Mouse (Mus musculus): ENCODE results near the gene Dchs2. TPM values are rescaled to one million over a fixed set of nuclear protein-coding genes. Genes with fewer than 3 reads are reported as not detected.

Dchs2 gene
- polyA plus RNA-seq, 1 experiment from 2014 or later: 0.92 TPM

GRCm38 (mm10) chr3:83270982-83271381, 143.2 kb downstream of the Dchs2 start:
- H3K4me3 ChIP-seq: no peak overlapping the region
- no peak overlapping the region for H3K4me2 ChIP-seq
- no peak for ATAC-seq (replicated peaks)
- no peaks in the 10 kb centered on the region for H3K36me3 ChIP-seq (replicated peaks)
- WGBS: 67% methylated on average over 9 of the region's 9 CpGs
- no peaks in the 10 kb centered on the region for H3K9me3 ChIP-seq
- H3K4me1 ChIP-seq: peaks cover 6% of the 10 kb centered on the region; the same call in 1 of the 2 replicates
- no peaks in the 10 kb centered on the region for H3K27me3 ChIP-seq (replicated peaks)
- no peak overlapping the region for H3K9ac ChIP-seq
- no peak overlapping the region for H3K27ac ChIP-seq

DNA sequence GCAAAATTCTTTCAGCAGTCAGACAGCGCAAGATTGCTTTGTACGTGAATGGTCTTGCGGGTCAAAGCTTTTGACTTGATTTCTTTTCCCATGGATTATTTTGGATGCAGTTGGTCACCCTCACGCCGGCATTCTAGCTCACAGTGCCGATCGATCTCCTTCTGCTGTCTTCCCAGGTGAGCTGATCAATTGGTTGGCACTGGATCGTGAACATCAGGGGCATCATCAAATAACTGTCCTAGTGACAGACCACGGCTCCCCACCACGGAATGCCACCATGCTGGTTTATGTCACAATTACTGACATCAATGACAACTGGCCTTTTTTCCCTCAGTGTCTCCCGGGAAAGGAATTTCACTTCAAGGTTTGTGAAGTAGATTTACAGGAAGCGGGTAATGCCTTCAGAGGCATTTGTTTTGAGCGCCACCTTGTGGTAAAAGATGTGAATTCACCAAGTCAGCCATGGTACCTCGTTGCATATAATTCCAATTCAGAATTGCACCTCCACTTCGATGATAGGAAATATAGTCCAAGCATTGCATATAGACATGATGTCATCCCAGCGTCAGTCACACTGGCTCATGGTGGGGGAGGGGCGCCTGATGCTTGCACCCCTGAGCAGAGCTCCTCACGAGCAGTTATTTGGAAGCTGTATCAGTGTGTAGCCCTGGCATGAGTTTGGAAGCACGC, 146.0 kb downstream of the Dchs2 start:
- H3K9ac ChIP-seq: peak overlapping the region; percentile 9; the same call in 1 of the 2 replicates
- H3K4me1 ChIP-seq: peaks cover 6% of the 10 kb centered on the region; the same call in 1 of the 2 replicates
- H3K4me3 ChIP-seq: peak overlapping the region; percentile 22
- no peaks in the 10 kb centered on the region for H3K27me3 ChIP-seq (replicated peaks)
- H3K9me3 ChIP-seq: no peaks in the 10 kb centered on the region
- WGBS: 35% methylated on average over 19 of the region's 19 CpGs
- peak; percentile 73 for ATAC-seq (replicated peaks)
- no peak overlapping the region for H3K27ac ChIP-seq
- H3K4me2 ChIP-seq: peak overlapping the region; percentile 48
- H3K36me3 ChIP-seq (replicated peaks): no peaks in the 10 kb centered on the region

GRCm38 (mm10) chr3:83275703-83276102, 148.0 kb downstream of the Dchs2 start:
- Histone ChIP-seq H3K4me2 (no peak overlapping the region), H3K9me3 (no peaks in the 10 kb centered on the region), H3K4me3 (no peak overlapping the region), H3K27ac (no peak overlapping the region), H3K36me3 (replicated peaks) (no peaks in the 10 kb centered on the region), H3K4me1 (peaks cover 6% of the 10 kb centered on the region; the same call in 1 of the 2 replicates), H3K27me3 (replicated peaks) (no peaks in the 10 kb centered on the region), H3K9ac (no peak overlapping the region)
- 77% methylated on average over 5 of the region's 5 CpGs for WGBS
- ATAC-seq (replicated peaks): no peak

DNA sequence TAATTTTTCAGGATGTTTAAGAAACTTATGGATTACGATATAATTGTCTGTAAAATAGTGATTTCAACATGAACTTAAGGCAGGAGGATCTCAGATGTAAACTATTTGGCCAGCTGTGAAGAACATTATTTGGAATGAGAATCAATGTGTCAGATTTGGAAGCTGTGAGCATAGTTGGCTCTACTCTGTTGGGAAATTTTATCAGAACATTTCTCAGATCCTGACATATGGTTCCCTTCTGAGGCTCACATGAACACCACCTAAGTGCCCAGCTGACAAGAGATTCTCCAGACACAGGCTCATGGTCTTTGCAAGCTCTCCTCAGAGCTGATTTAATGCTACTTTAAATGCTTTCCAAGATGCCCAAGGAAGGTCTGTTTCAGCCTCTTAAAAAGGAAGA, 156.1 kb downstream of the Dchs2 start:
- WGBS: 70% methylated on average over 1 of the region's 1 CpGs

DNA sequence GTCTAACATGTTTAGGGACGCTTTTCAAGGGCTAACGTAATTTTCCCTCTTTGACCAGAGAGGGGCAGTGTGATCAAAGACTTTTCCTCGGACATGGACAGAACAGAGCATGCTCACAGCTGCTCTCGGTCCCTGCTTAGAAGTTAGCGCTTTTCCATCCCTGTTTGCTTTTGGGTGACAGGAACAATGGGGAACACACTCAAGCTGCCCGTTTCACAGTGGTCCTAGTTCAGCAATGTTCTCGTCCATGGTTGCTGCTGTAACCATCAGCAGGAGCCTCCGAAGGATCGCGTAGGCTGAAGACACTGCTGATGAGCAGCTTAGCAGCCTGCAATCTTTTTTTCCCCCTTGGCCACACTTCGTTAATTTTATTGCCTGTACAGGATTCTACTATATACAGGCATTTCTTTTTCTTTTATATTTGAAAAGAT, 159.2 kb downstream of the Dchs2 start:
- H3K4me3 ChIP-seq: peak overlapping the region; percentile 46
- ATAC-seq (replicated peaks): peak; percentile 96
- H3K4me1 ChIP-seq: no peaks in the 10 kb centered on the region
- H3K27me3 ChIP-seq (replicated peaks): no peaks in the 10 kb centered on the region
- WGBS: 2% methylated on average over 11 of the region's 11 CpGs
- no peaks in the 10 kb centered on the region for H3K9me3 ChIP-seq
- no peaks in the 10 kb centered on the region for H3K36me3 ChIP-seq (replicated peaks)
- peak overlapping the region; percentile 42 for H3K9ac ChIP-seq
- peak overlapping the region; percentile 55 for H3K4me2 ChIP-seq
- no peak overlapping the region for H3K27ac ChIP-seq

More for the DNA sequence above, 156.1 kb downstream of the Dchs2 start:
- no peak overlapping the region for H3K4me3 ChIP-seq
- no peaks in the 10 kb centered on the region for H3K36me3 ChIP-seq (replicated peaks)
- H3K9ac ChIP-seq: no peak overlapping the region
- no peaks in the 10 kb centered on the region for H3K9me3 ChIP-seq
- H3K27me3 ChIP-seq (replicated peaks): no peaks in the 10 kb centered on the region
- no peaks in the 10 kb centered on the region for H3K4me1 ChIP-seq
- ATAC-seq (replicated peaks): no peak
- H3K4me2 ChIP-seq: no peak overlapping the region
- no peak overlapping the region for H3K27ac ChIP-seq

DNA sequence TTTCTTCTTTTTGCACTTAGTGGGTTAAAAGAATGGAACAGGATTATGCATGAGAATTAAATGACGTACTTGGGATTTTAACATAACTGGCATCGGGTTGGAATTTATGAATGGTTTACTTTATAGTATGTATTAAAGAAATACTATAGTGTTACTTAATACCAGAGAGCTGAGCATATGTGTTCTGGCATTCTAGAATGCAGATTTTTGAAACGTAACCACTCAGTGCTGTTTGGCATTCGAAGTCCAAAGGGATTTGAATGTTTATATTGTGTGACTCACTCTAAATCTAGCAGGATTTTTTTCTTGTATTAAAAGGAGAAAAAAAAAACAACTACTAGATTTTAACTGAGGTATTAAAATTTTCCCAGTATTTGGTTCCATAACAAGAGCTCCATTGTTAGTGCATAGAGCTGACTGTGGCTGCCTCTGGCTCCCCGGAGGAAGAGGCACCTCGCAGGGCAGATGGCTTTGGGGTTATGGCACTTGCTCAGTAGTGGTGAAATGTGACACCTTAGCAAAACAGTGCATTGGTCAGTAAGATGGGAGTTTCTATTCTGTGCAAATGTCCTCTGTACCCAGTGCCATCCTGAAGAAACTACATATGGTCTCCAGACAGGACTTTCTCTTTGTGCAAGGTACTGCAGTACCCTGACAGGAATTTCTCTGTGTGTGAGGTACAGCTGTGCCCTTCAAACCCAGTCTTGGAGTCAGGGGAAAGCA, 160.5 kb downstream of the Dchs2 start:
- 57% methylated on average over 6 of the region's 6 CpGs for WGBS
- H3K36me3 ChIP-seq (replicated peaks): no peaks in the 10 kb centered on the region

GRCm38 (mm10) chr3:83290482-83290881, 162.7 kb downstream of the Dchs2 start:
- no peak overlapping the region for H3K9ac ChIP-seq
- H3K27me3 ChIP-seq (replicated peaks): no peaks in the 10 kb centered on the region
- H3K36me3 ChIP-seq (replicated peaks): no peaks in the 10 kb centered on the region
- ATAC-seq (replicated peaks): no peak
- H3K4me1 ChIP-seq: no peaks in the 10 kb centered on the region
- no peak overlapping the region for H3K27ac ChIP-seq
- no peak overlapping the region for H3K4me2 ChIP-seq
- H3K4me3 ChIP-seq: no peak overlapping the region
- H3K9me3 ChIP-seq: no peaks in the 10 kb centered on the region

More for the DNA sequence above, 160.5 kb downstream of the Dchs2 start:
- Histone ChIP-seq H3K27ac (no peak overlapping the region), H3K4me2 (no peak overlapping the region), H3K4me3 (no peak overlapping the region), H3K4me1 (no peaks in the 10 kb centered on the region), H3K9me3 (no peaks in the 10 kb centered on the region), H3K27me3 (replicated peaks) (no peaks in the 10 kb centered on the region), H3K9ac (no peak overlapping the region)
- no peak for ATAC-seq (replicated peaks)

- H3K4me2 ChIP-seq: no peak overlapping the region
- no peak overlapping the region for H3K4me3 ChIP-seq
- 91% methylated on average over 1 of the region's 1 CpGs for WGBS
- no peaks in the 10 kb centered on the region for H3K4me1 ChIP-seq
- no peaks in the 10 kb centered on the region for H3K36me3 ChIP-seq (replicated peaks)
- no peak overlapping the region for H3K9ac ChIP-seq
- ATAC-seq (replicated peaks): no peak
- H3K27me3 ChIP-seq (replicated peaks): no peaks in the 10 kb centered on the region
- H3K27ac ChIP-seq: no peak overlapping the region
- H3K9me3 ChIP-seq: no peaks in the 10 kb centered on the region
These were observed 163.2 kb downstream of the Dchs2 start for GRCm38 (mm10) chr3:83290953-83291352.

- Histone ChIP-seq H3K4me1 (no peaks in the 10 kb centered on the region), H3K27me3 (replicated peaks) (no peaks in the 10 kb centered on the region), H3K36me3 (replicated peaks) (no peaks in the 10 kb centered on the region), H3K9ac (no peak overlapping the region), H3K4me2 (no peak overlapping the region), H3K27ac (no peak overlapping the region), H3K4me3 (no peak overlapping the region), H3K9me3 (no peaks in the 10 kb centered on the region)
- 67% methylated on average over 5 of the region's 5 CpGs for WGBS
- ATAC-seq (replicated peaks): no peak
These were observed 172.1 kb downstream of the Dchs2 start for GRCm38 (mm10) chr3:83299783-83300382.

DNA sequence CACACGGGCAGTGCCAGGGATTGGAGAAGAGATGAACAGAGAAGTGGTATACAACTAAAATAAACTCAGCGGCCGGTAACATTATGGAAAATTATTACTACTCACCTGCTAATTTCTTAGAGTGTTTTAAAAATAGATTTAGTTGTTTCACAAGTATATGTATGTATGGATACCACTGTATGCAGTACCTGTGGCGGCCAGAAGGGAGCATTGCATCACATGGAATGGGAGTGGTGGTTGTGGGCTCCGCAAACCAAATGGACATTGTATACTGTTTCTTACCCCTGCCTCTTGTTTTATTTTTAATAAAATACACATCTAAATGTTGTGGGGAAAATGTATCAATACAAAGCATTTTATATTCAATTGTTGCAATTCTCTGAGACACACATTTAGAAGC, 176.1 kb downstream of the Dchs2 start:
- Histone ChIP-seq H3K4me3 (no peak overlapping the region), H3K4me1 (peaks cover 3% of the 10 kb centered on the region; the same call in 1 of the 2 replicates), H3K27me3 (replicated peaks) (no peaks in the 10 kb centered on the region), H3K4me2 (no peak overlapping the region), H3K36me3 (replicated peaks) (no peaks in the 10 kb centered on the region), H3K27ac (no peak overlapping the region), H3K9ac (no peak overlapping the region), H3K9me3 (no peaks in the 10 kb centered on the region)
- whole genome bisulfite sequencing: 76% methylated on average over 5 of the region's 5 CpGs
- ATAC-seq (replicated peaks): no peak

GRCm38 (mm10) chr3:83345928-83346327, 218.2 kb downstream of the Dchs2 start:
- 84% methylated on average over 3 of the region's 3 CpGs for WGBS
- no peaks in the 10 kb centered on the region for H3K4me1 ChIP-seq
- no peaks in the 10 kb centered on the region for H3K9me3 ChIP-seq
- no peak overlapping the region for H3K4me3 ChIP-seq
- H3K9ac ChIP-seq: no peak overlapping the region
- H3K27ac ChIP-seq: no peak overlapping the region
- H3K27me3 ChIP-seq (replicated peaks): no peaks in the 10 kb centered on the region
- ATAC-seq (replicated peaks): no peak
- H3K36me3 ChIP-seq (replicated peaks): no peaks in the 10 kb centered on the region
- no peak overlapping the region for H3K4me2 ChIP-seq

GRCm38 (mm10) chr3:83368500-83369068, 240.8 kb downstream of the Dchs2 start:
- Histone ChIP-seq H3K4me1 (no peaks in the 10 kb centered on the region), H3K9me3 (no peaks in the 10 kb centered on the region), H3K27me3 (replicated peaks) (no peaks in the 10 kb centered on the region), H3K27ac (no peak overlapping the region), H3K9ac (no peak overlapping the region), H3K36me3 (replicated peaks) (no peaks in the 10 kb centered on the region), H3K4me2 (no peak overlapping the region), H3K4me3 (no peak overlapping the region)
- no peak for ATAC-seq (replicated peaks)
- WGBS: 93% methylated on average over 9 of the region's 9 CpGs

Data from midbrain, embryonic 15.5 days (tissue).